Mouse (Mus musculus): ENCODE results near the gene Arih2. TPM values are rescaled to one million over a fixed set of nuclear protein-coding genes. Genes with fewer than 3 reads are reported as not detected.

Gene Arih2
- total RNA-seq (2014; fragmentation: Nextera tagmentation), result 77.4 and 83.1 TPM in 2 replicates
- 86.9 and 91.4 TPM in 2 replicates for total RNA-seq (2017)
- 146 and 153 TPM in 2 replicates for polyA plus RNA-seq (2012)

DNA sequence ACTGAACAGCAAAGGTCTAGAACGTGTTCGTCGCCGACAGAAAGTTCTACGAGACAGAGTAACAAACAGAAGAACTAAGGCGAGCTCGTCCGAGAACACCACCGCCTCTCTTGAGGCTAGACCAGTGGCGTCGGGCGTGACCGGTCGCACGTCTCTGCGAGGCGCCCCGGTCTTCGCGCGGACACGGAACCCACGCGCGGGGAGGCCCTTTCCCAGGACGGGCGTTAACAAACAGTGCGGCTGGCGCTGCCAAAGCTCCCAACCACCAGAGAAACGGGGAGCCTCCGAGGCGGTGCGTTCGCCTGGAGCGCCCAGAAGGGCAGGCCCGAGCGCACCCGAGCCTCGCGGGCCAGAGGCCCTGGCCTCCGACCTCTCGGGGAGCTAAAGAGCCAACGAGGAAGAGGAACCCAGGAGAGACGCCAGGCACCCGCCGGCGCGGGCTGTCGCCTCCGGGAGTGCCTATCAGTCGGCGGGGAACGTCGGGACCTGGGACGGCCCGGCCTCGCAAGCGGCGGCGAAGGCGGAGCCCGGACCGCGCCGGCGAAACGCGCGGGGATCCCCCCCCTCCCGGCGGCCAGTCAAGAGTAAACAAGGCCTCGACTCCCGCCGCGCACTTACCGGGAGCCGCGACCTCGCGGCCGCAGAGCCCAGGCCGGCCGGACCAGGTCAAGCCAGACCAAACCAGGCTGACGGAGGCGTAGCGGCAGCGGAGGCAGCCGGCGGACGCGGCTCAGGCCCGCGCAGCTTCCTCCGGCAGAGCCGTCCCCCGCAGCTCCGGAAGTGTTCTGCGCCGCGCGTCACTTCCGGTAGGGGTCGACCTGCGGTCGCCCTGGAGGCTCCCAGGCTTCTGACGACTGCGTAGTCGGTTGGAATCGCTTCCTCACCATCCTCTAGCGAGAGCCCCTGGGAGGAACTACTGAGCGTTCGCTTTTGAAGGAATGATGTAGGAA, at the start of gene Arih2:
TSS of gene Arih2 (minus strand) at position 776 of the 950 bp plus-strand sequence.
- no peak for TF ChIP-seq CTCF (IDR thresholded peaks at IDR 0.05; ENCODE audit: low read depth, low read length)
- peak within 1 kb of the TSS; percentile 88 for H3K4me3 ChIP-seq (ENCODE audit: low read depth, low read length)
- H3K4me1 ChIP-seq (ENCODE audit: insufficient read depth, low read depth, low read length), result peaks cover 34% of the 10 kb centered on the region
- H3K9me3 ChIP-seq (replicated peaks), result no peaks in the 10 kb centered on the region
- DNase-seq (ENCODE audit: low spot score), result peak; percentile 91
- peak; percentile 85 for ATAC-seq (ENCODE audit: extremely low read depth, insufficient number of reproducible peaks, low FRiP score, poor library complexity, severe bottlenecking)
- H3K27me3 ChIP-seq (ENCODE audit: insufficient read depth, low read length), result no peaks in the 10 kb centered on the region
- H3K36me3 ChIP-seq (replicated peaks), result peaks cover 27% of the 10 kb centered on the region

GRCm38 (mm10) chr9:108694533-108694932, 45.3 kb upstream of the Arih2 start:
- ATAC-seq (ENCODE audit: extremely low read depth, insufficient number of reproducible peaks, low FRiP score, poor library complexity, severe bottlenecking) (no peak), DNase-seq (ENCODE audit: low spot score) (no peak)
- TF ChIP-seq POLR2AphosphoS5 (IDR thresholded peaks at IDR 0.05; ENCODE audit: insufficient replicate concordance, low read depth, low read length), result no peak
- TF ChIP-seq TAL1 (conservative IDR thresholded peaks at IDR 0.05; ENCODE audit: low read depth, low read length), result no peak
- no peak for TF ChIP-seq GATA2 (IDR thresholded peaks at IDR 0.05; ENCODE audit: borderline replicate concordance, low read depth, low read length)
- TF ChIP-seq GATA1 (IDR thresholded peaks at IDR 0.05; ENCODE audit: borderline replicate concordance, low read length), result no peak
- no peak for TF ChIP-seq CTCF (IDR thresholded peaks at IDR 0.05; ENCODE audit: low read depth, low read length)
- Histone ChIP-seq H3K27me3 (ENCODE audit: insufficient read depth, low read length) (peaks cover 23% of the 10 kb centered on the region), H3K9me3 (replicated peaks) (peaks cover 15% of the 10 kb centered on the region), H3K4me1 (ENCODE audit: insufficient read depth, low read depth, low read length) (no peaks in the 10 kb centered on the region), H3K4me3 (ENCODE audit: low read depth, low read length) (no peak overlapping the region), H3K36me3 (replicated peaks) (no peaks in the 10 kb centered on the region)

DNA sequence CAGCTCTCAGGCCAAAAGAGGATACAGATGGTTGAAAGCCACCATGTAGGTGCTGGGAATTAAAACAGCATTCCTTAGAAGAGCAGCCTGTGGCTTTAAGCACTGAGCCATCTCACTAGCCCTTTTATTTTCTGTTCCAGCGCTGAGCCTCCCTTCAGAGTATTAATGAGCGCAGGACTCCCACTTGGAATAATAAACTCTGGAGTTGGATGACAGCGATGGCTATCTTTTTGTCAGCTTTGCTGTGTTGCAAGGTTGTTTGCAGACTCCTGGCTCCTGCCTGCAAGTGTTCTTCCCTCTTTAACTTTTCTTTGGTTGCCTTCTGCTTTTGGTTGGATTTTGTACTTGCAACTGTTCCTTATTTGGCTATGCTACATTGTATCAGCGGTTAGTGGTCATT, 44.8 kb upstream of the Arih2 start:
- Histone ChIP-seq H3K4me1 (ENCODE audit: insufficient read depth, low read depth, low read length) (no peaks in the 10 kb centered on the region), H3K27me3 (ENCODE audit: insufficient read depth, low read length) (peaks cover 23% of the 10 kb centered on the region), H3K36me3 (replicated peaks) (no peaks in the 10 kb centered on the region), H3K9me3 (replicated peaks) (peaks cover 15% of the 10 kb centered on the region), H3K4me3 (ENCODE audit: low read depth, low read length) (no peak overlapping the region)
- DNase-seq (ENCODE audit: low spot score), result no peak
- no peak for TF ChIP-seq GATA1 (IDR thresholded peaks at IDR 0.05; ENCODE audit: borderline replicate concordance, low read length)
- no peak for TF ChIP-seq POLR2AphosphoS5 (IDR thresholded peaks at IDR 0.05; ENCODE audit: insufficient replicate concordance, low read depth, low read length)
- no peak for TF ChIP-seq CTCF (IDR thresholded peaks at IDR 0.05; ENCODE audit: low read depth, low read length)
- TF ChIP-seq TAL1 (conservative IDR thresholded peaks at IDR 0.05; ENCODE audit: low read depth, low read length), result no peak
- TF ChIP-seq GATA2 (IDR thresholded peaks at IDR 0.05; ENCODE audit: borderline replicate concordance, low read depth, low read length), result no peak
- no peak for ATAC-seq (ENCODE audit: extremely low read depth, insufficient number of reproducible peaks, low FRiP score, poor library complexity, severe bottlenecking)

- peaks cover under 1% of the 10 kb centered on the region; the same call in 1 of the 2 replicates for H3K4me1 ChIP-seq (ENCODE audit: insufficient read depth, low read depth, low read length)
- DNase-seq (ENCODE audit: low spot score) (no peak), ATAC-seq (ENCODE audit: extremely low read depth, insufficient number of reproducible peaks, low FRiP score, poor library complexity, severe bottlenecking) (no peak)
- H3K27me3 ChIP-seq (ENCODE audit: insufficient read depth, low read length), result peaks cover 23% of the 10 kb centered on the region
- H3K9me3 ChIP-seq (replicated peaks), result peaks cover 15% of the 10 kb centered on the region
- TF ChIP-seq POLR2AphosphoS5 (IDR thresholded peaks at IDR 0.05; ENCODE audit: insufficient replicate concordance, low read depth, low read length) (no peak), GATA1 (IDR thresholded peaks at IDR 0.05; ENCODE audit: borderline replicate concordance, low read length) (no peak), GATA2 (IDR thresholded peaks at IDR 0.05; ENCODE audit: borderline replicate concordance, low read depth, low read length) (no peak), TAL1 (conservative IDR thresholded peaks at IDR 0.05; ENCODE audit: low read depth, low read length) (no peak), CTCF (IDR thresholded peaks at IDR 0.05; ENCODE audit: low read depth, low read length) (no peak)
- no peaks in the 10 kb centered on the region for H3K36me3 ChIP-seq (replicated peaks)
- H3K4me3 ChIP-seq (ENCODE audit: low read depth, low read length), result no peak overlapping the region; the same call in 1 of the 2 replicates
Measured at GRCm38 (mm10) chr9:108692226-108693041, 43.2 kb upstream of the Arih2 start.

GRCm38 (mm10) chr9:108691846-108692225, 42.6 kb upstream of the Arih2 start:
- no peak for TF ChIP-seq TAL1 (conservative IDR thresholded peaks at IDR 0.05; ENCODE audit: low read depth, low read length)
- TF ChIP-seq CTCF (IDR thresholded peaks at IDR 0.05; ENCODE audit: low read depth, low read length), result no peak
- TF ChIP-seq POLR2AphosphoS5 (IDR thresholded peaks at IDR 0.05; ENCODE audit: insufficient replicate concordance, low read depth, low read length), result no peak
- no peak for TF ChIP-seq GATA2 (IDR thresholded peaks at IDR 0.05; ENCODE audit: borderline replicate concordance, low read depth, low read length)
- TF ChIP-seq GATA1 (IDR thresholded peaks at IDR 0.05; ENCODE audit: borderline replicate concordance, low read length), result no peak
- H3K27me3 ChIP-seq (ENCODE audit: insufficient read depth, low read length), result peaks cover 23% of the 10 kb centered on the region
- no peak for ATAC-seq (ENCODE audit: extremely low read depth, insufficient number of reproducible peaks, low FRiP score, poor library complexity, severe bottlenecking)
- no peak overlapping the region for H3K4me3 ChIP-seq (ENCODE audit: low read depth, low read length)
- no peak for DNase-seq (ENCODE audit: low spot score)
- H3K9me3 ChIP-seq (replicated peaks), result peaks cover 15% of the 10 kb centered on the region
- H3K4me1 ChIP-seq (ENCODE audit: insufficient read depth, low read depth, low read length), result peaks cover 3% of the 10 kb centered on the region; the same call in 1 of the 2 replicates
- no peaks in the 10 kb centered on the region for H3K36me3 ChIP-seq (replicated peaks)

DNA sequence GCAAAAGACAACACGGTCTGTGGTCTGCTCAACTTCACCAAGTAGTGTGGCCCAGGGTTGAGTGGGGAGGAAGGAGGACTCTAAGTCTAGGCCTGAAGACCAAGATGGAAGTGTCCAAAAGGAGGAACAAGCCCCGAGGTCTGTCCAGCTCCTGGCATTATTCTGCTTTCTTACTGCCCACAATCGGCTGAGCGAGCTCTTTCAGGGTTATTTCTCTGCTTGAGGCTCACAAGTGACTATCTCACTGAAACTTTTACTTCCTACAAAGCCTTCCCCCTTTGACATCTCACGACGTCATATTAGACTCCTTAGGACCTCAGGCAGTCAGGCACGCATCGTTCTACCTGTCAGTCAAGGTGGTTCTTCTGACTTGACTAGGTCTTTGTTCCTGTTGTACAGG, 42.2 kb upstream of the Arih2 start:
- TF ChIP-seq GATA1 (IDR thresholded peaks at IDR 0.05; ENCODE audit: borderline replicate concordance, low read length) (no peak), CTCF (IDR thresholded peaks at IDR 0.05; ENCODE audit: low read depth, low read length) (no peak), GATA2 (IDR thresholded peaks at IDR 0.05; ENCODE audit: borderline replicate concordance, low read depth, low read length) (no peak), TAL1 (conservative IDR thresholded peaks at IDR 0.05; ENCODE audit: low read depth, low read length) (no peak), POLR2AphosphoS5 (IDR thresholded peaks at IDR 0.05; ENCODE audit: insufficient replicate concordance, low read depth, low read length) (no peak)
- Histone ChIP-seq H3K27me3 (ENCODE audit: insufficient read depth, low read length) (peaks cover 23% of the 10 kb centered on the region), H3K4me1 (ENCODE audit: insufficient read depth, low read depth, low read length) (peaks cover 3% of the 10 kb centered on the region; the same call in 1 of the 2 replicates), H3K4me3 (ENCODE audit: low read depth, low read length) (no peak overlapping the region), H3K36me3 (replicated peaks) (no peaks in the 10 kb centered on the region), H3K9me3 (replicated peaks) (peaks cover 15% of the 10 kb centered on the region)
- ATAC-seq (ENCODE audit: extremely low read depth, insufficient number of reproducible peaks, low FRiP score, poor library complexity, severe bottlenecking), result no peak
- DNase-seq (ENCODE audit: low spot score), result no peak
